Mouse (Mus musculus): Measurements from ENCODE around the gene Ntrk3. TPM values are rescaled to one million over a fixed set of nuclear protein-coding genes. Genes with fewer than 3 reads are reported as not detected.
A peak's percentile ranks its signal among the peaks of the same experiment; 100 is the strongest.

The Ntrk3 gene
- polyA plus RNA-seq, 1 experiment: 7.7 TPM

DNA sequence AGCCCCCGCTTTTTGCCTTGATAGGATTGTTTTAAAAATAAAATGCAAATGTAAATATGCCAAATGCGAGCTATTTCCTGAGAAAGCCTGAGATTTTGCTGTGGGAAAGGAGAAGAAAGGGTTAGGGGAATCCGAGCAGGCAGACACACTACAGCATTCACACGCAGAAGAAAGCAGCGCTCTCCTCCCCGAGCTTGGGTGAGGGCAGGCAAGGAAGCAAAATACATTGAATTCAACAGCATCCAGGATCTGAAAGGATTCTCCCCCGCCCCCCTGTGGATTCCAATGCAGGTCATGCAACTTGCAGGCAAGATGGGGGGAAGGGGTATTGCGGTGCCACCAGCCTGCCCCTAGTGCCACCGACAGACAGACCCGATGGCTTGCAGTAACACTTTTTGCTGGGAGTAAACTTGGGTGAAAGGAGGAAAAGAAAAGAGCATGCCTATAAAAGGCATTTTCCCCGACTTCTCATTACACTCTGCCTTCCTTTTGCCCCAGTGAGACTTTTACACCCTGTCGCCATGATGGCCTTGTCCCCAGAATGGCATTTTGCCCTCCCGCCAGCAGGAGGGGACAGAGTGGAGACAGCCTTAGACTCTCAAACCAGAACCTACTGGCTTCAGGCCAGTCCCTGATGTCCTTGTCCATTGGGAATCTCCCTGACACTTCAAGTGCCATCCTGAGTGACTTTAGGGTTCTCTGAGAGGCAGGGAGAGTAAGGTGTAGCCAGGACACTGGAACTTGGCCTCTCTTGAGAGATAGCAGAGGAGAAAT lies 158.2 kb downstream of the Ntrk3 start:
- Histone ChIP-seq H3K4me1 (ENCODE audit: control insufficient read depth, insufficient read depth, low read length) (peaks cover 10% of the 10 kb centered on the region), H3K27ac (ENCODE audit: control insufficient read depth, insufficient read depth, low read depth, low read length) (no peak overlapping the region), H3K4me3 (ENCODE audit: control insufficient read depth, low read depth, low read length) (no peak overlapping the region), H3K27me3 (ENCODE audit: control insufficient read depth, insufficient read depth, low read length) (no peaks in the 10 kb centered on the region; the same call in 1 of the 2 replicates), H3K36me3 (ENCODE audit: control insufficient read depth, insufficient read depth, low read length) (no peaks in the 10 kb centered on the region)
- no peak for TF ChIP-seq POLR2A (IDR thresholded peaks at IDR 0.05; ENCODE audit: control insufficient read depth, low read depth, low read length)
- peak; percentile 38; the same call in 1 of the 2 replicates for TF ChIP-seq CTCF (IDR thresholded peaks at IDR 0.05; ENCODE audit: control insufficient read depth, insufficient read depth, insufficient replicate concordance, low read depth, low read length)

DNA sequence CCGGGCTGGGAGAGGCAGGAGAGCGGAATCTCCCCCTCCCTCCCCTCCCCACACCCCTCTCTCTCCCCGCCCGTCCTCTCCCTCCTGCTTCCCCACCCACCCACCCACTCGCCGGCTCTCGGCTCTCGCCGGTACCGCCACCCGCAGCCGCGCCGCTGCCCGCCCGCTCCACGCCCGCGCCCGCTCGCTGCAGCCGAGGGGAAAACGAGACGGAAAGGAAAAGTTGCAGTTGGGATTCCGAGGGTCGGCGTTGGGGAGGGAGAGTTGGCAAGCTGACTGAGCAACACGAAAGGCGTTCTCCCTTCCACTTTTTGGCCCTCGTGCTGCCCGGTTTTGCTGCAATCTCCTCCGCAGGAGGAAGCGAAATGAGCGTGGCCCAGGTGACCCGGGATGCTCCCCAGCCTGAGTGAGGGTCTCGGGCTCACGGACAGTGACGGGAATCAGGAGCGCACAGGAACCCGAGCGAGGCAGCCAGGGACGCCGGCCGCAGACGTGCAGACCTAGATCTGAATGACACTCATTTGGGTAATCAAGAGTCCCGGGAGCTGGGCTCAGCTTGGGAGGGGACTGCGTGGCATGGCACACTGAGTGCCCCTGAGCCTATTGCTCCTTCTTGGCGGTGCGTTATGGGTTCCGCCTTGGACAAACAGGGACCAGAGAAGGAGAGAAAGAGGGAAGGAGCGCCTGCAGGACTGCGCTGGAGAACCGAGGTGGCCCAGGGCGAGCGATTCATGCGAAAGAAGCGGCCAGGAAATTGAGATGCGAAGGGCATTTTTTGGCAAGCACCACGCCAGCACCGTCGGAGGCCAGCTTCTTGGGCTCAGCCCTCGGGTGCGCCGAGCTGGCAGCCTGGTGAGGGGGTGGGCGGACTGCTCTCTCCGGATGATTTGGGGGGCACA lies 159.1 kb downstream of the Ntrk3 start:
- Histone ChIP-seq H3K36me3 (ENCODE audit: control insufficient read depth, insufficient read depth, low read length) (no peaks in the 10 kb centered on the region), H3K27ac (ENCODE audit: control insufficient read depth, insufficient read depth, low read depth, low read length) (no peak overlapping the region), H3K4me1 (ENCODE audit: control insufficient read depth, insufficient read depth, low read length) (peaks cover 10% of the 10 kb centered on the region), H3K4me3 (ENCODE audit: control insufficient read depth, low read depth, low read length) (peak overlapping the region; percentile 64), H3K27me3 (ENCODE audit: control insufficient read depth, insufficient read depth, low read length) (no peaks in the 10 kb centered on the region; the same call in 1 of the 2 replicates)
- TF ChIP-seq POLR2A (IDR thresholded peaks at IDR 0.05; ENCODE audit: control insufficient read depth, low read depth, low read length): no peak
- no peak for TF ChIP-seq CTCF (IDR thresholded peaks at IDR 0.05; ENCODE audit: control insufficient read depth, insufficient read depth, insufficient replicate concordance, low read depth, low read length)

DNA sequence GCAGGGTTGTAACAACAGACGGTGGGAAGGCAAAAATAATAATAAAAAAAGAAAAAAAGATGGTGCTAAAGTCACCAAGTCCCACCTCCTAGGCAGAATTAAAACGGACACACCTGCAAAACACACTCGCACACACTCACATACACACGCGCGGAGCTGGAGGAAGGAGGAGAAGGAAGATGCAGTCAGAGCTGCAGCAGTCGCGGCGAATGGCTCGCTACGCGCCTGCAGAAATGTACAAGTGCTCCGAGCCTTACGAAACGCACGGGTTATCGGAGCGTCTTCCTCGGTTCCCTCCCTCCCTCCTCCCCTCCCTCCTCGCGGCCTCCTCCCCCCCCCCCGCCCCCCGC lies 159.7 kb downstream of the Ntrk3 start:
- Histone ChIP-seq H3K4me3 (ENCODE audit: control insufficient read depth, low read depth, low read length) (peak overlapping the region; percentile 64), H3K4me1 (ENCODE audit: control insufficient read depth, insufficient read depth, low read length) (peaks cover 10% of the 10 kb centered on the region), H3K27ac (ENCODE audit: control insufficient read depth, insufficient read depth, low read depth, low read length) (no peak overlapping the region), H3K36me3 (ENCODE audit: control insufficient read depth, insufficient read depth, low read length) (no peaks in the 10 kb centered on the region), H3K27me3 (ENCODE audit: control insufficient read depth, insufficient read depth, low read length) (no peaks in the 10 kb centered on the region; the same call in 1 of the 2 replicates)
- TF ChIP-seq CTCF (IDR thresholded peaks at IDR 0.05; ENCODE audit: control insufficient read depth, insufficient read depth, insufficient replicate concordance, low read depth, low read length) (no peak), POLR2A (IDR thresholded peaks at IDR 0.05; ENCODE audit: control insufficient read depth, low read depth, low read length) (no peak)

DNA sequence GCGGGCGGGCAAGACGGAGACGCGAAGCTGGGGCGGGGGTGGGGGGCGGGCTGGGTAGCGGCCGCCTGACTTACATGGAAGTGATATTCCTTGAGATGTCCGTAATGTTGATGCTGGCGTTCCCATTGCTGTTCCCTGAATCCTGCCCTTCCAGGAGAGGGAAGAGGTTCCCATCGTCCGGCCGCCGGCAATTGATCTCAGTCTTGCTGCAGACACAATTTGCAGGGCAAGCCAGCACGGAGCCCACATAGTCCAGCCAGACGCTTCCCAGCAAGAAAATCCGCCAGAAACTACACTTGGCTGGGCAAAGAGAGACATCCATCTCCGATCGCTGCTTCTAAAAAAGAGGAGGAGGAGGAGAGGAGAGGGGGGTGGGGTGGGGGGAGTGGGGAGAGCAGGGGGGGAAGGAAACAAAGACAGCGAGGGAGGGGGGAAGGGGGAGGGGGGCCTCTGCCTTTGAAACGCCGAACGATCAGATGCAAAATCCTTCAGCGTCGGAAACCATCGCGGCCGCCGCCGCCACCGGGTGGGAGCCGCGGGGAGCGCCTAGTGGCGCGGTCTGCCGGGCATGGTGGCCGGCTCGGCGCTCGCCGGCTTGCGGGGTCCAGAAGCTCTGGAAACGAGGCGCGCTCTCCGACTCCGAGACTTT lies 160.2 kb downstream of the Ntrk3 start:
- Histone ChIP-seq H3K4me1 (ENCODE audit: control insufficient read depth, insufficient read depth, low read length) (peaks cover 10% of the 10 kb centered on the region), H3K27me3 (ENCODE audit: control insufficient read depth, insufficient read depth, low read length) (no peaks in the 10 kb centered on the region; the same call in 1 of the 2 replicates), H3K27ac (ENCODE audit: control insufficient read depth, insufficient read depth, low read depth, low read length) (no peak overlapping the region), H3K4me3 (ENCODE audit: control insufficient read depth, low read depth, low read length) (peak overlapping the region; percentile 82), H3K36me3 (ENCODE audit: control insufficient read depth, insufficient read depth, low read length) (no peaks in the 10 kb centered on the region)
- TF ChIP-seq POLR2A (IDR thresholded peaks at IDR 0.05; ENCODE audit: control insufficient read depth, low read depth, low read length): no peak
- no peak for TF ChIP-seq CTCF (IDR thresholded peaks at IDR 0.05; ENCODE audit: control insufficient read depth, insufficient read depth, insufficient replicate concordance, low read depth, low read length)

DNA sequence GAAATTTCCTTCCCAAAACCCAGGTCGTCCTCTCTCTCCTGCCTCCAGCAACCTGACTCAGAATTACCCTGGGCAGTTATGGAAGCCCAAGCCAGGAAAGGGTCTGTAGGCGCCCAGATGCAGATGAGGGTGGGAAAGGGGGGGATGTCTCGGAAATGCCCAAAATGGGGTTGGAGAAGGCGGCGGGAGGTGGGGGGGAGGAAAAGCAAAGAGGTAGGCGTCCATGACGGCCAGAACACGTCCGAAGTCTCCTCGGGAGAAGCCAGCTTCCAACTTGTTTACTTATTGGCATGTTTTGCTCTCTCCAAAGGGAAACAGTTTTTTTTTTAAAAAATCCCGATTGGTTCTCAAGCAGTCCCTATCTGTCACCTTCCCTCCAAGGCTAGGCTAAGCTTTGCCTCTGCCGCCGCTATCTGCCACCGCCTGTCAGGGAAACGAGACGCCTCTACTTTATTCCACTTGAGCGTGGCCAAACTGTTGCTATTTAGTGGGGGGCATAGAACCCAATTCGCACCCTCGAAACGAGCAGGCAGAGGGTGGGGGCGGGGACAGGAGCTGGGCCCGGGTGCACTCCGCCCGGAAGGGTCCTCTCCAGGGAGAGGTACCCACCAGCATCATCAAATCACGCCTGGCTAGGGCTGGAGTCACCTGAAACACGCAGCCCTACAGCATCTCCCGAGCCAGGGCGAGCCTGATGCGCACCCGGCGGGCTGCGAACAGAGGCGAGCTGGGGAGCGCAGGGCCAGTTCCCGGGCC lies 160.9 kb downstream of the Ntrk3 start:
- peak overlapping the region; percentile 82 for H3K4me3 ChIP-seq (ENCODE audit: control insufficient read depth, low read depth, low read length)
- no peaks in the 10 kb centered on the region for H3K36me3 ChIP-seq (ENCODE audit: control insufficient read depth, insufficient read depth, low read length)
- TF ChIP-seq CTCF (IDR thresholded peaks at IDR 0.05; ENCODE audit: control insufficient read depth, insufficient read depth, insufficient replicate concordance, low read depth, low read length) (no peak), POLR2A (IDR thresholded peaks at IDR 0.05; ENCODE audit: control insufficient read depth, low read depth, low read length) (no peak)
- H3K4me1 ChIP-seq (ENCODE audit: control insufficient read depth, insufficient read depth, low read length): peaks cover 10% of the 10 kb centered on the region
- no peaks in the 10 kb centered on the region; the same call in 1 of the 2 replicates for H3K27me3 ChIP-seq (ENCODE audit: control insufficient read depth, insufficient read depth, low read length)
- no peak overlapping the region for H3K27ac ChIP-seq (ENCODE audit: control insufficient read depth, insufficient read depth, low read depth, low read length)

DNA sequence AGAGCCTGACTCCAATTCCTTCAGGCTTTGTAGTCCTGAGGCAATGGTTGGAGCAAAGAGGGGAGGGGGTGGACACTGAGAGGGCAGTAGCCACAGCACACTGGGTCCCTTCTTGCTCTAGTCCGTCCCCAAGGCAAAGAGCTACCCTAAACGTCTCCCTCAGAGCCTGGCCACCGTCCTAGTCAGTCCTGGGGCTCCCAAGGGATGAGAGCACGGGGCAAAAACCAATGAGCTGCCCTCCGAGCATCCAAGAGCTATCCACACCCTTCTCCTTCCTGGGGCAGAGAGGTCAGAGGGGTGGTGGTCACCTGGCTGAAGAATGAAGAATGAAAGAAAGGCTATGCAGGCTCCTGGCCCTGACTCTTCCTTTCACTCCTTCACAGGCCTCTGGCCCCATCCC lies 161.6 kb downstream of the Ntrk3 start:
- TF ChIP-seq CTCF (IDR thresholded peaks at IDR 0.05; ENCODE audit: control insufficient read depth, insufficient read depth, insufficient replicate concordance, low read depth, low read length) (no peak), POLR2A (IDR thresholded peaks at IDR 0.05; ENCODE audit: control insufficient read depth, low read depth, low read length) (no peak)
- H3K4me1 ChIP-seq (ENCODE audit: control insufficient read depth, insufficient read depth, low read length): peaks cover 10% of the 10 kb centered on the region
- H3K27ac ChIP-seq (ENCODE audit: control insufficient read depth, insufficient read depth, low read depth, low read length): no peak overlapping the region
- H3K27me3 ChIP-seq (ENCODE audit: control insufficient read depth, insufficient read depth, low read length): no peaks in the 10 kb centered on the region; the same call in 1 of the 2 replicates
- peak overlapping the region; percentile 82 for H3K4me3 ChIP-seq (ENCODE audit: control insufficient read depth, low read depth, low read length)
- H3K36me3 ChIP-seq (ENCODE audit: control insufficient read depth, insufficient read depth, low read length): no peaks in the 10 kb centered on the region

Data from testis, adult 2 months (tissue).